ENCODE assay signal across 8 mouse cellular contexts in the genomic region with DNA sequence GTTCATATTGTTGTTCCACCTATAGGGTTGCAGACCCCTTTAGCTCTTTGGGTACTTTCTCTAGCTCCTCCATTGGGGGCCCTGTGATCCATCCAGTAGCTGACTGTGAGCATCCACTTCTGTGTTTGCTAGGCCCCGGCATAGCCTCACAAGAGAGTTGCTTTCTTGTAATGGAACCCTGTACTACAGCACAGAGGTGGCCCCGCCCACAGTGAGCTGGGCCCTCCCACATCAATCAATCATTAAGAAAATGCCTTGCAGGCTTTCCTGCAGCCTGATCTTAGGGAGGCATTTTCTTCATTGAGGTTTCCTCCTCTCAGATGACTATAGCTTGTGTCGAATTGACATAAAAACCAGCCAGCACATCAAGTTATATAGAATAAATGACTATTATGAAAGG. TPM values are rescaled to one million over a fixed set of nuclear protein-coding genes. Genes with fewer than 3 reads are reported as not detected.
DNase-seq lines count a peak whose midpoint lies in the region; ATAC-seq and TF ChIP-seq lines count a peak whose summit lies in the region.
"Not testable (repeated sequence)": the region's sequence is repeated elsewhere in the genome, so short reads cannot be mapped to it uniquely, and the experiment has no call there.

No protein-coding gene starts in this region.

- WGBS in liver, embryonic 12.5 days (ENCODE audit: insufficient replicate concordance), result 44% methylated on average over 3 of the region's 3 CpGs
- WGBS in lung, postnatal 0 days, result 57% methylated on average over 3 of the region's 3 CpGs

- peaks cover 15% of the 10 kb centered on the region for H3K36me3 ChIP-seq in liver, embryonic 12.5 days
- not testable (repeated sequence) for H3K36me3 ChIP-seq in lung, postnatal 0 days (ENCODE audit: insufficient read depth, low read length)

- H3K9ac ChIP-seq in liver, embryonic 12.5 days; lung, postnatal 0 days (replicated peaks; ENCODE audit: low read depth): not testable (repeated sequence)

- H3K4me1 ChIP-seq in liver, embryonic 12.5 days, result peaks cover 61% of the 10 kb centered on the region
- not testable (repeated sequence) for H3K4me1 ChIP-seq in lung, postnatal 0 days (ENCODE audit: insufficient read depth, low read depth, low read length)

- DNase-seq in 3T3-L1 (ENCODE audit: low read depth, low spot score) (peak; percentile 28), ES-CJ7 (ENCODE audit: low read depth, low spot score) (peak; percentile 23), ZHBTc4 (ENCODE audit: low read depth, low spot score) (peak; percentile 66)
- peak; percentile 18 for DNase-seq in cerebellum, adult 11-12 months
- peak; percentile 29 for DNase-seq in cerebellum, adult 9-10 months
- peak; percentile 78 for DNase-seq in heart, adult 11 months
- DNase-seq in lung, postnatal 0 days (ENCODE audit: low spot score), result not testable (repeated sequence)

- not testable (repeated sequence) for ATAC-seq in liver, embryonic 12.5 days; lung, postnatal 0 days

- TF ChIP-seq EP300 in lung, postnatal 0 days (IDR thresholded peaks at IDR 0.05), result 0 out of 2 replicates have a peak, but pooled peaks have one; percentile 26

- H3K4me2 ChIP-seq in liver, embryonic 12.5 days, result 0 out of 2 replicates have a peak overlapping the region, but pooled peaks have one; percentile 12
- H3K4me2 ChIP-seq in lung, postnatal 0 days (replicated peaks; ENCODE audit: low read depth, low read length), result not testable (repeated sequence)

- not testable (repeated sequence) for TF ChIP-seq CTCF in lung, postnatal 0 days (IDR thresholded peaks at IDR 0.05)

- H3K27me3 ChIP-seq in liver, embryonic 12.5 days (replicated peaks); lung, postnatal 0 days (replicated peaks; ENCODE audit: insufficient read depth, low read length): not testable (repeated sequence)

- H3K4me3 ChIP-seq in liver, embryonic 12.5 days; lung, postnatal 0 days (ENCODE audit: low read depth, low read length): not testable (repeated sequence)

- not testable (repeated sequence) for H3K27ac ChIP-seq in liver, embryonic 12.5 days; lung, postnatal 0 days (ENCODE audit: low read length)

- H3K9me3 ChIP-seq in liver, embryonic 12.5 days (replicated peaks); lung, postnatal 0 days (ENCODE audit: low read length): not testable (repeated sequence)

RNA-seq across cellular contexts. Expression of gene Ank, which starts 3.9 kb away (rescaled TPM):
- polyA plus RNA-seq in liver, embryonic 12.5 days (2016; fragmentation: Nextera tagmentation; extraction: Ambion mirVana), result 13.6 and 14.2 TPM in 2 replicates
- 6.8 and 9.3 TPM in 2 replicates for polyA plus RNA-seq in lung, postnatal 0 days (2015; fragmentation: Nextera tagmentation; extraction: Ambion mirVana)
